Mouse (Mus musculus) CD4-positive, CD25-positive, alpha-beta regulatory T cell, adult 4 months (primary cell): Measurements from ENCODE around the gene Pi4ka. TPM values are rescaled to one million over a fixed set of nuclear protein-coding genes. Genes with fewer than 3 reads are reported as not detected.

Experiments
- ATAC-seq: one replicate; pipeline ENCODE4 v1.8.0; 2017
- polyA plus RNA-seq, 2 experiments: library from polyadenylated mRNA; unstranded; fragments of 100-300 nt; shearing (Covaris generic); gene quantifications; one replicate each; pipeline ENCODE4 v1.2.1; 2017

Pi4ka gene
- polyA plus RNA-seq, 2 experiments from 2014 or later = 56.9 to 57.5 TPM

GRCm38 (mm10) chr16:17334574-17334973, 71.5 kb downstream of the Pi4ka start:
- no peak for ATAC-seq

DNA sequence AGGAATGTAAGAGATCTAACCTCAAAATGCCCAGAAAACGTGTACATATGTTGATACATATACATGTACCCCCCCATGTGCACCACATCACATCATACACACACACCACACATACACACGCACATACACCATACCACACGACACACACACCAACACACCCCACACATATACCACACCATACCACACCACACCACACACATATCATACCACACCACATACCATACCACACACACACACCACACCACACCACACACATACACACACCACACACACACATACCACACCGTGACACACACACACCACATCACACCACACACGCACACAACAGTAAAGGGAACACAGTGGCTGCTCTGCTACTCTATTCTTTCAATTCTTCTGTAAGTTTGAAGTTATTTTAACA, 74.3 kb downstream of the Pi4ka start:
- ATAC-seq = no peak

DNA sequence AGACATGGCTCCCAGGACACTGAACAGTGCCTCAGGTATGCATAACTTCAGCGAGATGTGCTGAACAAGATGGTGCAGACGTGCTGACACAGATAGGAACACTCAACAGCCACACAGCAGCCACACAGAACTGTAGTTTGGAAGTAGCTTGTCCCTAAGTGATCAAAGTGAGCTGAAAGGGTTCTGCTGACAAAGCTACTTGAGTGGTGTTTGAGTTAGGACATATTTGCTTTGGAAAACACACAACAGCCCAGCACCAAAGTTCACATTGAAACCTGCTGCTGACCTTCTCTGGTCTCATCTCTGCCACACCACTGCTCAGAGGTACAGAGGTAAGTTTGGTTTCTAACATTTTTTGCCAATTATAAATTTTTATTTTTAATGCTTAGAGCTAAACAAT, 75.0 kb downstream of the Pi4ka start, which contains the start of gene Serpind1:
Serpind1 (plus strand) TSS at position 256 of the 400 bp plus-strand sequence.
- ATAC-seq = no peak

GRCm38 (mm10) chr16:17329848-17330570, 76.1 kb downstream of the Pi4ka start:
- no peak for ATAC-seq

DNA sequence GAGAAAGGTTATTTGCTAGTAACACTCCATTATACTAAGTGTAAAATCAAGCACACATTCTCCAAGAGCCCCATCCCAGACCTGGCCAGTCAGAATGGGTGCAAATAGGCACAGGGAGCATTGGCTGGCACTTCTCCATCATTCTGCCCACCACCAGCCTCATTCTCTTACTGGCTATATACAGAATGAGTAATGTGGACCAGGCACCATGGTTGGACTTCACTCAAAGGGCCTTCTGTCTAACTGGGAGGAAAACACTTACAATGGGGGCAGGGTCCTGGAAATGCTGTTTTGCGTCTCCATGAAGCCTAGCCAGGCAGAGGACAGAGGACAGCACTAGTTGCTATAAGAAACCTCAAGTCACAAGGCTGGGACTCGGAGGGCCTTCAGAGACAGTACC, 80.0 kb downstream of the Pi4ka start:
- ATAC-seq = no peak

DNA sequence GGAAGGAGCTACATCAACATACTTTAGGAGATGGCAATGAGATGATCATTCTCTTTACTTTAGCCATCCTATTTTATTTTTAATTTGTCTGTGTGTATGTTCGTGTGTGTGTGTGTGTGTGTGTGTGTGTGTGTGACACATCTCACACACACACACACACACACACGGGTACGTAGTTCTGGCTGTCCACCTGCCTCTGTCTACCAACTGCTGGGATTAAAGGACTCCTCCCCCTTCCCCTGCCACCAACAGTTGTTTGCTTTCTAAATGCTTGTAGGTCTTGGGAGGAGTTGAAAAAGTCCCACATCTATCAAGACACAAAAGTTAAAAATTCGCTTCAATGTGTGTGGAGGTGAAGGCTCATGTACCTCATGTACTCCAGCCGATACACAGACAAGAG, 81.4 kb downstream of the Pi4ka start:
- no peak for ATAC-seq

DNA sequence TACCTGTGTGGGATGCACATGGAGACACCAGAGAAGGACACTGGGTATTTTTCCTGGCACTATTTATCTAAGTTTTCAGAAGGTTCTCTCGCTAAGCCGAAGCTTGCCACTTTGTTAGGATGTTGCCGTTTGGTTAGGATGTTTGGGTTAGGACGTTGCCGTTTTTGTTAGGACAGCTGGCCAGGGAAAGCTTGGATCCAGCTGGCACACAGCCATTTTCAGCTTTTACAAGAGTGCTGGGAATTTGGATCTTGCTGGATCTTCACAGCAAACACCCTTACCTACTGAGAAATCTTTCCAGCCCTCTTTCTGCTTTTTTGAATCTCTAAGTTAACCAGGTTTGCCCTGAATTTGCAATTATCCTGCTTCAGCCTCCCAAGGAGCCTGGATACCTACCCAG, 84.6 kb downstream of the Pi4ka start:
- ATAC-seq = no peak

GRCm38 (mm10) chr16:17316554-17316953, 89.6 kb downstream of the Pi4ka start:
- ATAC-seq = no peak

DNA sequence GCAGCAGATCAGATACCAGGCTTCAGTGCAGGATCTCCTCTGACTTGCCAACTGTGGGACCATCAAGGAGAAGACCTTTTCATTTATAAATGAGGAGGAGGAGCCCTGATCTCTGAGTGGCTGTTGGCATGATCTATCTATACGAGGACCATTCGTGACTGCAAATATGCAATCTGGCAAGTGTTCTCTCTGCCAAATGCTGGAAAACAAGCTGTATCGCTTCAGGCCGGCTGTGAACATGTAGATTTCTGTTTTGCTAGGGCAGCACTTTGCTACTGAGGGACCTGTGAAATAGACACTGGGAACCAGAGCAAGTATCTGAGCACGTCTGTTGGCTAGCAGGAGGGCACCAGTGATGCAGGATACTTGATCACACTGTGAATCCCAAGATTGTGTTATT, 93.6 kb downstream of the Pi4ka start:
- no peak for ATAC-seq

DNA sequence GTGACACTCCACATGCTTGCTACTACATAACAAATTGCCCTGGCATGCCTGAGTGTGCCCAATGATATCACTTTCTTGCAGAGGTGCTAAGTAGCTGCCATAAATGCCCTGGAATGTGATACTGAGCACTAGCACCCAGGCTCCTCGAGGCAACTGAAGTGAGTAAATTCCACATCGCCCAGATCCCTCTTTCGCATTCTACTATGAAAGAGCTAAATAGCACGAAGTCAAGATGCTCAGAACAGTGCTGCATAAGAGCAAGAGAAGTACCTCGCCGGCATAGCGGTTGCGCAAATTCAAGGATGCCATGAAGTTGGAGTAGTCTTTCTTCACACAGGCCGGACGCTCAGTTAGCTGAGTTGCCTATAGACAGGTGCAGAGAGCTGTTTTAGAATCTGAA, 97.1 kb downstream of the Pi4ka start:
- ATAC-seq = no peak

- no peak for ATAC-seq
These were observed 98.7 kb downstream of the Pi4ka start for GRCm38 (mm10) chr16:17307461-17307860.

- ATAC-seq = no peak
These were observed 102.4 kb downstream of the Pi4ka start for GRCm38 (mm10) chr16:17303521-17304245.

- no peak for ATAC-seq
These were observed 105.3 kb downstream of the Pi4ka start for GRCm38 (mm10) chr16:17300818-17301217.

GRCm38 (mm10) chr16:17292751-17293150, 113.4 kb downstream of the Pi4ka start:
- ATAC-seq = peak; percentile 83

DNA sequence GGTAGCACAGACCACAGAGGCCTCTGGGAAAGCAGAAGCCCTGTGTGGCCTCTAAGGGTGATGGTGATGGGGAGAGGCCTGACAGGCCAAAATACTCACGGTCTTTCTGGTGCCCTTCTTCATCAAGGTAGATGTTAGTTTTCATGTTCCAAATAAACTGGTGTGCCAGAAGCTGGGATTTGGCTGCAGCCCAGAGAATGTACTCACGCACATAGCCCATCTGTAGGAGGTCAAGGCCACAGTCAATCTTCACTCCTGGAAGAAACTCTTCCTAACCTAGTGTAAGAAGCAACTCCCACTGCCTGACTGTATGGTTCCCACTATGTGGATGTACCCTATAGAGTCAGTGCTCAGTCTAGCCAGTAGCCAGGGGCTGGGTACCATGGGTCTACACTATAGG, 115.1 kb downstream of the Pi4ka start:
- no peak for ATAC-seq

DNA sequence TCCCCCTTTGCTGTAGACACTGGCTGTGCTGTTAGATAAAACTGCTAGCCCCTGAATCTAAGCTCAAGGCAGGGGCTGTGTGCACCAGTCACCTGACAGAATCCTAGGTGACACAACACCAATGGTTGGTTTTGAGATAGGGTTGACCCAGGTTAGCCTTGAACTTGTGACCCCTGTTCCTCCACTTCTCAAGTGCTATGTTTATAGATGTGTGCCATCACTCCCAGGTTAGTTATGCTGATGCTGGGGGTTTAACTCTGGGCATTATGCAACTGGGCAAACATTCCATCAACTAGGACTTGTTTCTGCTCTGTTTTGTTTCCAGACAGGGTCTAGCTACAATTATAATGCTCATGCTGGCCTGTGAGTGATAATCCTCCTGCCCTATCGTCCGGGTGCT, 119.0 kb downstream of the Pi4ka start:
- ATAC-seq = no peak

GRCm38 (mm10) chr16:17283151-17283550, 123.0 kb downstream of the Pi4ka start:
- ATAC-seq = no peak

- ATAC-seq = no peak
These were observed 125.6 kb downstream of the Pi4ka start for GRCm38 (mm10) chr16:17280471-17280870.

- ATAC-seq = peak; percentile 58
These were observed 128.5 kb downstream of the Pi4ka start for GRCm38 (mm10) chr16:17277342-17278211.

DNA sequence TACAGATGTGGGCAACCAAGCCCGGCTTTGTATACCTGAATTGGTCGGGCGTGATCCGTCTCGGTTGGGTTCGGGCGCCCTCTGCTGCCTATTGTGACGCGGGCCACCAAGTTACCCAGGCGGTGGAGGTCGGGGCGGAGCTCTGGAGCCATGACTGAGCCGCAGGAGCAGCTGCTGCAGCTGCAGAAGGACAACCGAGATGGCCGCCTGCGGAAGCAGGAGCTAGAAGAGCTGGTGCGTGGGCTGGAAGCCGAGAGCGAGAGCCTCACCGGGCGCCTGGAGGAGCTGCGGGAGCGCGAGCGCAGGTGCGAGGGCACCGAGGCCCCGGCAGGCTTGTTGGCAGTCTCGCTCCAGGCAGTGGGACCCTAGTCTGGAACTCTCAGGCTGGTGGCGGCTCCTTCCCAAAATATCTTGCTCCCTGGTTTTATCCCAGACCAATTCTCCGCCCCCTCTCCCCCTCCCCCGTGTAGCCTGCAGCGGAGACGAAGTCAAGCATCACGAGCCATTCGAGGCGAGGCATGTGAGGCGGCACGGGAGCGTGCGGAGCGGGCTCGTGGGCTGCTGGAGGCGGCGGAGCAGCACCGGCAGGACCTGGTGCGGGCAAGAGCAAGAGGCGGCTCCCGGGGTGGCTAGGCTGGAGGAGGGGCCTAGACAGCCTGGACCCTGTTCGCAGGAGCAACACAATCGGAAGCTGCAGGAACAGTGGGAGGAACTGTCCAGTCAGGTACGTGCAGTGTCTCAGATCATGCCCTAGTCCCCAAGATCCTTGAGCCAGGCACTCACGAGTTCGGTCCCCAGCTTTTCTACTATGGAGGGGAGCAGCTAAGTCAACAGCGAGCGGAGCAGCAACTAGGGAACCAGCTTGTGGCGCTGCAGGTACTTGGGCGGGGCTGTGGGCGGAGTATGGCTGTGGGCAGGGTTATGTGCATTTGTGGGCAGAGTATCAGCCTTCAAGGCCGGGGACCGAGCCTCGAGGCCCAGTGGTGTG, 129.7 kb downstream of the Pi4ka start:
- ATAC-seq = peak; percentile 85

GRCm38 (mm10) chr16:17275721-17276120, 130.4 kb downstream of the Pi4ka start, which contains the start of gene Tmem191c:
TSS of gene Tmem191c (plus strand) at chr16:17276077.
- no peak for ATAC-seq

- no peak for ATAC-seq
These were observed 134.3 kb downstream of the Pi4ka start for GRCm38 (mm10) chr16:17271856-17272255.
